Mouse (Mus musculus) embryonic facial prominence, embryonic 12.5 days (tissue): ENCODE measurements around the gene Akap2. TPM values are rescaled to one million over a fixed set of nuclear protein-coding genes. Genes with fewer than 3 reads are reported as not detected.
A peak's percentile ranks its signal among the peaks of the same experiment; 100 is the strongest.

Experiments used
- ATAC-seq: fragments of 200-750 bp; cut with Nextera tagmentation; 2 replicates; pipeline ENCODE4 v1.8.0; 2017; ENCODE audit not compliant: insufficient number of reproducible peaks, insufficient read depth, low FRiP score, low TSS enrichment
- H3K27ac ChIP-seq: fragments of 300-500 bp; sonication (generic); 2 replicates; pipeline ENCODE4 v1.5.1; 2016; ENCODE audit warnings: mild to moderate bottlenecking
- H3K27me3 ChIP-seq: fragments of 300-500 bp; sonication (generic); 2 replicates; pipeline ENCODE4 v1.6.1; 2016; ENCODE audit warnings: mild to moderate bottlenecking, moderate library complexity
- H3K36me3 ChIP-seq: fragments of 300-500 bp; sonication (generic); 2 replicates; pipeline ENCODE4 v1.6.1; 2016; ENCODE audit warnings: mild to moderate bottlenecking
- H3K4me1 ChIP-seq: fragments of 300-500 bp; sonication (generic); 2 replicates; pipeline ENCODE4 v1.6.1; 2016
- H3K4me2 ChIP-seq: fragments of 300-500 bp; sonication (generic); replicated peaks from 2 replicates; pipeline ENCODE4 v1.6.1; 2016; ENCODE audit warnings: mild to moderate bottlenecking, moderate library complexity
- H3K4me3 ChIP-seq: fragments of 300-500 bp; sonication (generic); 2 replicates; pipeline ENCODE4 v1.5.1; 2016; ENCODE audit warnings: mild to moderate bottlenecking
- H3K9ac ChIP-seq: fragments of 300-500 bp; sonication (generic); 2 replicates; pipeline ENCODE4 v1.6.1; 2016; ENCODE audit warnings: mild to moderate bottlenecking, moderate library complexity
- H3K9me3 ChIP-seq: fragments of 300-500 bp; sonication (generic); 2 replicates; pipeline ENCODE4 v1.6.1; 2016; ENCODE audit warnings: mild to moderate bottlenecking, moderate library complexity
- WGBS: fragments of 180-500 bp; shearing (Covaris S2); methylation state at CpG from one replicate; pipeline ENCODE4 v1.1.7; 2016; 5-methylcytosine and 5-hydroxymethylcytosine counted together
- polyA plus RNA-seq: library from polyadenylated mRNA; unstranded; fragments of >200 nt; fragmentation: Nextera tagmentation; extraction: Ambion mirVana; gene quantifications from 2 replicates; pipeline ENCODE4 v1.2.1, GENCODE M21; 2016

Gene Akap2
- polyA plus RNA-seq, 1 experiment from 2014 or later: 29.8 TPM

DNA sequence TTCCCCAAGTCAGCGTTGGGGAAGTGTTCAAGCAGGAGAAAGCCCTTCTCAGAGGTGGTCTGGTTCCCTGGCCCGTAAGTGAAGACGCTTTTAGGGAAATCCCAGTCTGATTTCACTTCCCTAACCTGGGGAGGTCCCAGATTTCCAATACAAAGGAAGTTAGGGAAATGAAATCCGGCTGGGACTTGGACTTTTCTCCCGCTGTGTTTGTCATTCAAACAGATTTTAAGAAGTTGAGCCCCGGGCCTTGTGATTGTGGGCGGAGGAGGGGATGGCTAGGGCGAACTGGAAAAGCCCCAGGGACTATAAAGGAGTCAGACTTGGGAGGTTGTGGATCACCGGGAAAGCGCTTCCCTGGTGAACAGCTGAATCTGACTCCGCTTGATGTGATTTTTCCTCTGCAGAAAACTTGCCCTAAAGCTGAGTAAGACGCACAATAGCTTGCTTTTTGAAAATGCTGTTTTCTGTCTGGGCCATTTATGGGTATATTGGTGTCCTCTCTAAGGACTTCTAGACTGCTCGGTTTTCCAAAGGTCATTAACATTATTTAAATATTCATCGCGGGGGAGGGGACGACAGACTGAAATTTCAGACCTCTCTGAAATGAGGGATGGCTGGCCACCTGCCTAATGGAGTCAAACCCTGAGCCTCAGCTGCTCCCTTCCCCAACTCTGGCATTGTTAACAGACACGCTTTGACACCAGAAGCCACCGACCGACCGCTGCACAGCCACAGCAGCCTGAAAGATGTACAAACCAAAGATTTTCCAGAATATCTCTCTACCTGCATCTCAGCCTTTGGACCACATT lies 63.6 kb downstream of the Akap2 start:
- Histone ChIP-seq H3K4me3 (no peak overlapping the region), H3K4me2 (peak overlapping the region; percentile 28), H3K4me1 (peaks cover 33% of the 10 kb centered on the region), H3K9ac (no peak overlapping the region), H3K27me3 (peaks cover 15% of the 10 kb centered on the region), H3K27ac (peak overlapping the region; percentile 48), H3K9me3 (no peaks in the 10 kb centered on the region), H3K36me3 (no peaks in the 10 kb centered on the region)
- no peak for ATAC-seq
- WGBS: 3% methylated on average over 20 of the region's 20 CpGs

DNA sequence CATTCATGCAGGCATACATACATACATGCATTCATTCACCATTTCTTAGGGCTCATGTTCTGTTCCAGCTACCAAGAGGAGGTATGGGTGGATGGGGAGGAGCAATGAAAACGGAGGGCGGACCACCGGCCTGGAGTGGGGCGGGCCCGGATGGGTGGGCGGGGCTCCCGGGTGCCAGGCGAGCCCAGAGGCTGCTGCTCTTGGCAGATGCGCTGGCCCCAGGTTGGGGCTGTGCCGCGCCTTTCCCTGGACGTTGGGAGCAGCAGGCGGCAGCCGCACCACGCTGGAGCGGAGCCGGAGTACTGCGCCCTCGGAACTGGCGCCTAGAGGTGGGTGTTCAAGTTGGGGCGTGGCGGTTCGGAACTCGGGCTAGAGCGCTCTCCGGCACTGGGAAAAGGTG lies 64.5 kb downstream of the Akap2 start:
- Histone ChIP-seq H3K36me3 (no peaks in the 10 kb centered on the region), H3K27ac (no peak overlapping the region), H3K9ac (peak overlapping the region; percentile 44), H3K4me3 (peak overlapping the region; percentile 43), H3K27me3 (peaks cover 15% of the 10 kb centered on the region), H3K4me1 (peaks cover 33% of the 10 kb centered on the region), H3K9me3 (no peaks in the 10 kb centered on the region), H3K4me2 (peak overlapping the region; percentile 69)
- peak; percentile 84 for ATAC-seq
- WGBS: under 1% methylated on average over 26 of the region's 26 CpGs

DNA sequence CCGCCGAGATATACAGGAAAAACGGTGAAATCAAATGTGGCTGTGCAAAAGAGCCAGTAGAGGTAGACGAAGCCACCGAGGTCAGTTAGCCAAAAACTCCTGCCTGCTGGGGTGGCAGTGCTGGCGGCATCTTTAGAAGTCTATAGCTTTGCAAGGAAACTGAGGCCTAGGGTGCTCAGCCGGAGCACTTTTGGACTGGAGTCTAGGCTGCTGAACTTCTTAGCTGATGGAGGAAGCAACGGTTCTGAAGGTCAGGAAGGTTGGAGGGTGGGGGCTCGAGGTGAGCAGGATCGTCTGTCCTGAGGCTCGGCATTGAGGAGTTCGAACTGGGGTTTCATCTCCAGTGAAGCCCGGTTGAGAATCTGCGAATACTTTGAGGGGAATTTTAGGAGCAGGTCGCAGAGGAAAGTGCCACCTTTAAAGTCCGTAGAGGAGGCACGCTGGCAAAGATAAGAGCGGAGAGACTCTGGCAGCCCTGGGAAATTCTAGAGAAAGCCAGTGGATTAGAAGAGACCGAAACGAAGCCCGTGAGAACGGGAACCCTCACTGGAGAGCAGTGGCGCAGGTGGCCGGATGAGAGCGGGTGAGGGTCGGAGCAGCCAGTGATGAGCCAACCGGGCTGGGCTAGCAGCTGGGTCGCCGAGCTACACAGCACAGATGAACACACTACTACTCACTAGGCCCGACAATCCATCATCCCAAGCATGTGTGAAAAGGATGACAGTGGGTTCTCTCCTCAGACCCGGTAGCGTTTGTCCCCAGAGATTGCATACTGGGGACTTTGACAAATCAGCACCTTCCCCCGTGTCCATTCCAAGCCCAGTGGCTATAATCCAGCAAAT lies 65.3 kb downstream of the Akap2 start:
- Histone ChIP-seq H3K9ac (peak overlapping the region; percentile 44; the same call in 1 of the 2 replicates), H3K36me3 (no peaks in the 10 kb centered on the region), H3K27ac (no peak overlapping the region), H3K4me1 (peaks cover 33% of the 10 kb centered on the region), H3K9me3 (no peaks in the 10 kb centered on the region), H3K27me3 (peaks cover 15% of the 10 kb centered on the region), H3K4me3 (peak overlapping the region; percentile 43), H3K4me2 (peak overlapping the region; percentile 69)
- peak; percentile 70; the same call in 1 of the 2 replicates for ATAC-seq
- 4% methylated on average over 33 of the region's 33 CpGs for WGBS

GRCm38 (mm10) chr4:57783391-57783770 lies 65.9 kb downstream of the Akap2 start:
- ATAC-seq: no peak
- Histone ChIP-seq H3K9ac (no peak overlapping the region), H3K27ac (no peak overlapping the region), H3K4me1 (peaks cover 33% of the 10 kb centered on the region), H3K27me3 (peaks cover 15% of the 10 kb centered on the region), H3K36me3 (no peaks in the 10 kb centered on the region), H3K4me2 (peak overlapping the region; percentile 69), H3K4me3 (peak overlapping the region; percentile 43), H3K9me3 (no peaks in the 10 kb centered on the region)
- 42% methylated on average over 9 of the region's 9 CpGs for WGBS

GRCm38 (mm10) chr4:57783853-57784600 lies 66.6 kb downstream of the Akap2 start:
- Histone ChIP-seq H3K9me3 (no peaks in the 10 kb centered on the region), H3K4me3 (no peak overlapping the region), H3K9ac (no peak overlapping the region), H3K27ac (no peak overlapping the region), H3K27me3 (peaks cover 15% of the 10 kb centered on the region), H3K4me2 (no peak overlapping the region), H3K36me3 (no peaks in the 10 kb centered on the region), H3K4me1 (peaks cover 33% of the 10 kb centered on the region)
- ATAC-seq: no peak
- WGBS: 77% methylated on average over 11 of the region's 11 CpGs

DNA sequence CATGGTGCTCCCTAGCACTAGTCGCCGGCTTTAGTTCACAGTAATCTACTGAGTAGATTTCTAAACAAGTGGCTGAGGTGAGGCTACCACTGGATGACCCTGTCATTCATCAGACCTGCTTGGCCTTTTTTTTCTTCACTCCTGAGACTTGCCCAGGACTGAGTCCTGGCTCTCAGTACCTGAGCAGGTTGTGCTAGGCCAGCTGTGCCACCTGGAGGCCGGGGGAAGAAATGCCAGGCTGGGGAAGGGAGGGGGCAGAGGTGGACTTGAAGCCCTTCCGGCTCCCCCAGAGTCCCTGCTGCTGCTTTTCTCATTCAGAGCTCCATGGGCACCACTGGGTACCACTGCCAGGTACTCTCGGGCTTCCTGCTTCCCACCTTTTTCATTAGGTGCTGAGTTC lies 71.3 kb downstream of the Akap2 start:
- no peak for ATAC-seq
- WGBS: 65% methylated on average over 5 of the region's 5 CpGs
- H3K27me3 ChIP-seq: peaks cover 2% of the 10 kb centered on the region
- H3K4me1 ChIP-seq: 0 out of 2 replicates have a peak, but pooled peaks cover 2% of the 10 kb centered on the region
- H3K9me3 ChIP-seq: no peaks in the 10 kb centered on the region
- no peak overlapping the region for H3K4me3 ChIP-seq
- no peak overlapping the region for H3K9ac ChIP-seq
- no peaks in the 10 kb centered on the region for H3K36me3 ChIP-seq
- H3K4me2 ChIP-seq: no peak overlapping the region
- no peak overlapping the region for H3K27ac ChIP-seq

- no peak overlapping the region for H3K4me3 ChIP-seq
- no peak overlapping the region for H3K27ac ChIP-seq
- H3K9ac ChIP-seq: no peak overlapping the region
- H3K36me3 ChIP-seq: no peaks in the 10 kb centered on the region
- no peak for ATAC-seq
- no peaks in the 10 kb centered on the region for H3K9me3 ChIP-seq
- no peak overlapping the region for H3K4me2 ChIP-seq
- no peaks in the 10 kb centered on the region; the same call in 1 of the 2 replicates for H3K4me1 ChIP-seq
- H3K27me3 ChIP-seq: no peaks in the 10 kb centered on the region
These were observed 71.7 kb downstream of the Akap2 start for GRCm38 (mm10) chr4:57789118-57789517.

- 56% methylated on average over 8 of the region's 8 CpGs for WGBS
- H3K27ac ChIP-seq: no peak overlapping the region
- no peaks in the 10 kb centered on the region for H3K9me3 ChIP-seq
These were observed 76.5 kb downstream of the Akap2 start for GRCm38 (mm10) chr4:57793989-57794388.

GRCm38 (mm10) chr4:57794547-57794946 lies 77.1 kb downstream of the Akap2 start:
- H3K36me3 ChIP-seq: no peaks in the 10 kb centered on the region
- H3K27ac ChIP-seq: no peak overlapping the region
- 32% methylated on average over 3 of the region's 3 CpGs for WGBS
- H3K27me3 ChIP-seq: no peaks in the 10 kb centered on the region
- H3K4me1 ChIP-seq: peaks cover 12% of the 10 kb centered on the region; the same call in 1 of the 2 replicates
- ATAC-seq: no peak
- H3K4me2 ChIP-seq: no peak overlapping the region
- H3K9ac ChIP-seq: no peak overlapping the region
- no peaks in the 10 kb centered on the region for H3K9me3 ChIP-seq
- H3K4me3 ChIP-seq: no peak overlapping the region

More at GRCm38 (mm10) chr4:57793989-57794388, 76.5 kb downstream of the Akap2 start:
- H3K4me1 ChIP-seq: peaks cover 12% of the 10 kb centered on the region; the same call in 1 of the 2 replicates
- H3K9ac ChIP-seq: no peak overlapping the region
- no peaks in the 10 kb centered on the region for H3K36me3 ChIP-seq
- no peaks in the 10 kb centered on the region for H3K27me3 ChIP-seq
- H3K4me3 ChIP-seq: no peak overlapping the region
- no peak for ATAC-seq
- H3K4me2 ChIP-seq: no peak overlapping the region

DNA sequence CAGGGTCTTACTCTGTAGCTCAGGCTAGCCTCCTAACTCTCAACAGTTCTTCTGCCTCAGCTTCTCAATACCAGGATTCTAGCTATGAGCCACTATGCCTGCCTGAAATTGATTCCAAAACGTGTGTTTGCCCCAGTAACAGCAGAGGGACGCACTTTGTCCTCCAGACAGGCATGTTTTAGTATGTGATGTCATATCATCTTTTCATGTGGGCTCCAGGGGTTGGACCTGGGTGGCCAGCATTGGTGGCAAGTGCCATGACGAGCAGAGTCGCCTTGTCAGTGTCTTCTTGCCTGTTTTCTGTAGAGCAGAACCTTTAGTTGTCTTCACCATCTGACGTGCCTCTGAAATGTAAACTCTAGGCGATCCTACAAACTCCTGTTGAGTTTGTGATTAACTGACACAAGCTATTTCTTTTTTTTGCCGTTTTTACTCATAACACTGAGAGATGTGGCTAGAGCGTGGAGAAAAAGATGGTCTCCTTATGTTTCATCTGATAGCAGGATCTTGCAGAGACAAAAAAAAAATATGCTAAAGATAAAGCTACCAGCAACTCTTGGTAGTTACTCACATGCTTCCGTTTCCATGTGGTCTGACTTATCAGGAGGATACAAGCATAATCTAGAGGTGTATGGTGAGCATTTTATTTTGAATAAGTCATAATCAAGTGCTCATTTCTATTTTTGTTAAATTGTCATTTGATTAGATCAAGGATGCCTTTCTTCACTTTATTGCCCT lies 80.3 kb downstream of the Akap2 start:
- H3K27me3 ChIP-seq: no peaks in the 10 kb centered on the region
- 76% methylated on average over 9 of the region's 9 CpGs for WGBS
- H3K27ac ChIP-seq: no peak overlapping the region
- ATAC-seq: no peak
- no peaks in the 10 kb centered on the region for H3K9me3 ChIP-seq
- no peak overlapping the region for H3K4me2 ChIP-seq
- no peak overlapping the region for H3K9ac ChIP-seq
- peaks cover 12% of the 10 kb centered on the region; the same call in 1 of the 2 replicates for H3K4me1 ChIP-seq
- no peaks in the 10 kb centered on the region for H3K36me3 ChIP-seq
- no peak overlapping the region for H3K4me3 ChIP-seq
